Mouse (Mus musculus): Measurements from ENCODE around the gene Slc32a1. TPM values are rescaled to one million over a fixed set of nuclear protein-coding genes. Genes with fewer than 3 reads are reported as not detected.
A peak's percentile ranks its signal among the peaks of the same experiment; 100 is the strongest.

The Slc32a1 gene
- total RNA-seq, 1 experiment: 0.71 TPM

DNA sequence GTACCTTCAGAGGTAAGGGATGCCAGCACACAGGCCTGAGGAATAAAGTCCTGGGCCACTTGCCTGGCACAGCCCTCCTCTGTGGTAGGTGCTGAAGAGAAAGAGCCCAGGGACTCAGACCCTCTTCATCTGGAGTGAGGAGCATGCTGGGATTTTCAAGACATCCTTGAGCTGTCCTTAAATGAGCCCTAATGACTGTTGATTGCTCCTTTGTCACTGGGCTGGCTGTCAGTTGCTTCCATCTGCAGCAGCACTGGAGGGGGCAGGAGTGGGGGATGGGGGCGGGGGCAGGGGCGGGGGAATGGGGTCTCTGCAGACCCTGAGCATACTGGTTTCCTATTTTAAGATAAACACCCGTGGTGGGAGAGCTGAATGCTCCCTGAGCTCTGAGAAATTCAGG lies 10.1 kb upstream of the Slc32a1 start:
- in situ Hi-C loops (cut with MboI; ENCODE audit: low sequenced_read_pairs in 2 of 2, unreplicated experiment in 2 of 2): no loop called here
- no peak overlapping the region for H3K27ac ChIP-seq (ENCODE audit: insufficient read depth, low read depth, low read length, poor library complexity, severe bottlenecking)
- no peak for DNase-seq (ENCODE audit: low read depth, low spot score)
- H3K9me3 ChIP-seq (ENCODE audit: control insufficient read depth, insufficient read depth, low read depth, low read length): no peaks in the 10 kb centered on the region
- H3K9ac ChIP-seq (ENCODE audit: insufficient read depth, low read depth, low read length, poor library complexity, severe bottlenecking): no peak overlapping the region
- H3K4me1 ChIP-seq (ENCODE audit: control insufficient read depth in 2 of 2, insufficient read depth in 2 of 2, low read length in 2 of 2, poor library complexity in 1 of 2): peaks cover 0 to 3% of the 10 kb centered on the region in 2 experiments; a peak in 2 of 4 replicates
- H3K36me3 ChIP-seq (ENCODE audit: control insufficient read depth, insufficient read depth, low read length, poor library complexity, severe bottlenecking): no peaks in the 10 kb centered on the region
- no peak overlapping the region for H3K4me3 ChIP-seq (ENCODE audit: insufficient read depth in 1 of 2, low read depth in 1 of 2, low read length in 2 of 2, poor library complexity in 1 of 2, severe bottlenecking in 1 of 2)
- no peak for TF ChIP-seq ZC3H11A (IDR thresholded peaks at IDR 0.05; ENCODE audit: borderline replicate concordance, low read depth, low read length)
- no peak for TF ChIP-seq MAFK (IDR thresholded peaks at IDR 0.05; ENCODE audit: insufficient read depth, low read depth, low read length)
- TF ChIP-seq ZNF384 (IDR thresholded peaks at IDR 0.05; ENCODE audit: low read depth, low read length): no peak
- TF ChIP-seq CHD2 (IDR thresholded peaks at IDR 0.05; ENCODE audit: low read depth, low read length): no peak
- no peak for TF ChIP-seq HCFC1 (IDR thresholded peaks at IDR 0.05; ENCODE audit: borderline replicate concordance, insufficient read depth, low read length)

DNA sequence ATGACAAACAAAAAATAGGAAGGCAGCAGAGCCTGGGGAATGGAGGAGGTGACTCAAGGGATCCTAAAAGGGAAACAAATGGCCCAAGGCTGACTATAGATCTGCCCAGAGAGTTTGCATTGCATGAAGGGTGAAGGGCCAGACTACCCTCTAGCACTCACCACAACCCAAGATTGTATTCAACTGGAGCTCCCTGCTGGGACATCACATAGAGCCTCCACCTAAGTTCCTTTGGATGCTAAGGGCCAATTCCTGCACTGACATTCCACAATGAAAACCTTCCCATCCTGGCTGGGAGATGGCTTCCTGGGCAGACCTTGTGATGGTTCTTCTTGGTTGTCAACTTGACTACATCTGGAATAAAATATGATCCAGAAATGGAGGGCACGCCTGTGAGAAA lies 9.2 kb upstream of the Slc32a1 start:
- TF ChIP-seq HCFC1 (IDR thresholded peaks at IDR 0.05; ENCODE audit: borderline replicate concordance, insufficient read depth, low read length): no peak
- no peak for TF ChIP-seq MAFK (IDR thresholded peaks at IDR 0.05; ENCODE audit: insufficient read depth, low read depth, low read length)
- no peak for TF ChIP-seq ZC3H11A (IDR thresholded peaks at IDR 0.05; ENCODE audit: borderline replicate concordance, low read depth, low read length)
- TF ChIP-seq ZNF384 (IDR thresholded peaks at IDR 0.05; ENCODE audit: low read depth, low read length): no peak
- no peak for TF ChIP-seq CHD2 (IDR thresholded peaks at IDR 0.05; ENCODE audit: low read depth, low read length)

DNA sequence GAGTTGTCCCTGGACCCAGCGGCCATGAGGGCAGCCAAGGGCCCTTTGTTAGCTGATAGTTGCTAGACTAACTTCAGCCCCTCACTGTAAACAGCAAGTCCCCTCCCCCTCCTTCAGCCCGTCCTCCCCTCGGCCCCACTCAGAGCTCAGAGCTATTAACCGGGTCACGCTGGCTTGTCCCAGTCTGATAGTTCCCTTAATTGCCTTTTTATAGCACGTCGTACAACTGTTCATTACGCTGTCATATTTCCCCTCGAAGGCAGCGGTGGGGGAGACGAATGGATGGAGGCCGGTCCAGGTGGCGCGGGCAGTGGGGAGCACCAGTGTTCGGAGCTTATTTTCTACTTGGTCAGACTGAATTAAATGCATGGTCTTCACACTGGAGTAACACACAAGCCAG lies 7.9 kb upstream of the Slc32a1 start:
- no peak overlapping the region for H3K4me3 ChIP-seq (ENCODE audit: insufficient read depth in 1 of 2, low read depth in 1 of 2, low read length in 2 of 2, poor library complexity in 1 of 2, severe bottlenecking in 1 of 2)
- in situ Hi-C loops (cut with MboI; ENCODE audit: low sequenced_read_pairs in 2 of 2, unreplicated experiment in 2 of 2): no loop called here
- H3K36me3 ChIP-seq (ENCODE audit: control insufficient read depth, insufficient read depth, low read length, poor library complexity, severe bottlenecking): no peaks in the 10 kb centered on the region
- no peak for TF ChIP-seq ZNF384 (IDR thresholded peaks at IDR 0.05; ENCODE audit: low read depth, low read length)
- TF ChIP-seq ZC3H11A (IDR thresholded peaks at IDR 0.05; ENCODE audit: borderline replicate concordance, low read depth, low read length): no peak
- no peak for TF ChIP-seq CHD2 (IDR thresholded peaks at IDR 0.05; ENCODE audit: low read depth, low read length)
- TF ChIP-seq HCFC1 (IDR thresholded peaks at IDR 0.05; ENCODE audit: borderline replicate concordance, insufficient read depth, low read length): no peak
- no peak for TF ChIP-seq MAFK (IDR thresholded peaks at IDR 0.05; ENCODE audit: insufficient read depth, low read depth, low read length)
- no peaks in the 10 kb centered on the region for H3K9me3 ChIP-seq (ENCODE audit: control insufficient read depth, insufficient read depth, low read depth, low read length)
- H3K27ac ChIP-seq (ENCODE audit: insufficient read depth, low read depth, low read length, poor library complexity, severe bottlenecking): no peak overlapping the region
- H3K9ac ChIP-seq (ENCODE audit: insufficient read depth, low read depth, low read length, poor library complexity, severe bottlenecking): no peak overlapping the region
- DNase-seq (ENCODE audit: low read depth, low spot score): no peak
- peaks cover 0 to 3% of the 10 kb centered on the region in 2 experiments; a peak in 2 of 4 replicates for H3K4me1 ChIP-seq (ENCODE audit: control insufficient read depth in 2 of 2, insufficient read depth in 2 of 2, low read length in 2 of 2, poor library complexity in 1 of 2)

More for the DNA sequence above, 9.2 kb upstream of the Slc32a1 start:
- in situ Hi-C loops (cut with MboI; ENCODE audit: low sequenced_read_pairs in 2 of 2, unreplicated experiment in 2 of 2): no loop called here
- Histone ChIP-seq H3K4me1 (ENCODE audit: control insufficient read depth in 2 of 2, insufficient read depth in 2 of 2, low read length in 2 of 2, poor library complexity in 1 of 2) (peaks cover 0 to 3% of the 10 kb centered on the region in 2 experiments; a peak in 2 of 4 replicates), H3K9ac (ENCODE audit: insufficient read depth, low read depth, low read length, poor library complexity, severe bottlenecking) (no peak overlapping the region), H3K4me3 (ENCODE audit: insufficient read depth in 1 of 2, low read depth in 1 of 2, low read length in 2 of 2, poor library complexity in 1 of 2, severe bottlenecking in 1 of 2) (no peak overlapping the region), H3K9me3 (ENCODE audit: control insufficient read depth, insufficient read depth, low read depth, low read length) (no peaks in the 10 kb centered on the region), H3K27ac (ENCODE audit: insufficient read depth, low read depth, low read length, poor library complexity, severe bottlenecking) (no peak overlapping the region), H3K36me3 (ENCODE audit: control insufficient read depth, insufficient read depth, low read length, poor library complexity, severe bottlenecking) (no peaks in the 10 kb centered on the region)
- DNase-seq (ENCODE audit: low read depth, low spot score): no peak

DNA sequence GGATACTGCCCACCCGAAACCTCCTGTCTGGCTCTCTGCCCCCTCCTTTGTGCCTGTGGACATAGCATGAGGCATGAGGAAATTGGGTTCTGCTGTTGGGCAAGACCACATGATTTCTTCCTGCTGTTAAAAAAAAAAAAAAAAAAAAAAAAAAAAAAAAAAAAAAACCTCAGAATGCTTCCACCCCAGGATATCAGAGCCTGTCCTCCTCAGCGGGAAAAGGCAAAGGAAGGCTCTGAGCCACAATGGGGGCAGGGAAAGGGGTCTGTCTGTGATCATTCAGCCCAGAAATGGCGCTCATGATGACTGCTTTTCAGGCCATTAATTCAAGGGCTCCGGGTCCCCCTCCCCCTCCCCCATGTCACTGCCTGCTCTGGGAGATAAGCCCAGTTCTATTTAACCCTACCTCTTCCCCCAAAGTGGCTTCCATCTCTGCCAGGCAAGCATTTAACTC lies 4.0 kb upstream of the Slc32a1 start:
- Histone ChIP-seq H3K36me3 (ENCODE audit: control insufficient read depth, insufficient read depth, low read length, poor library complexity, severe bottlenecking) (no peaks in the 10 kb centered on the region), H3K4me3 (ENCODE audit: insufficient read depth in 1 of 2, low read depth in 1 of 2, low read length in 2 of 2, poor library complexity in 1 of 2, severe bottlenecking in 1 of 2) (no peak overlapping the region), H3K4me1 (ENCODE audit: control insufficient read depth in 2 of 2, insufficient read depth in 2 of 2, low read length in 2 of 2, poor library complexity in 1 of 2) (peaks cover 0 to 6% of the 10 kb centered on the region in 2 experiments; a peak in 1 of 4 replicates), H3K9ac (ENCODE audit: insufficient read depth, low read depth, low read length, poor library complexity, severe bottlenecking) (no peak overlapping the region), H3K9me3 (ENCODE audit: control insufficient read depth, insufficient read depth, low read depth, low read length) (no peaks in the 10 kb centered on the region), H3K27ac (ENCODE audit: insufficient read depth, low read depth, low read length, poor library complexity, severe bottlenecking) (no peak overlapping the region)
- no peak for TF ChIP-seq CHD2 (IDR thresholded peaks at IDR 0.05; ENCODE audit: low read depth, low read length)
- peak; percentile 73 for TF ChIP-seq ZNF384 (IDR thresholded peaks at IDR 0.05; ENCODE audit: low read depth, low read length)
- in situ Hi-C loops (cut with MboI; ENCODE audit: low sequenced_read_pairs in 2 of 2, unreplicated experiment in 2 of 2): no loop called here
- DNase-seq (ENCODE audit: low read depth, low spot score): no peak

DNA sequence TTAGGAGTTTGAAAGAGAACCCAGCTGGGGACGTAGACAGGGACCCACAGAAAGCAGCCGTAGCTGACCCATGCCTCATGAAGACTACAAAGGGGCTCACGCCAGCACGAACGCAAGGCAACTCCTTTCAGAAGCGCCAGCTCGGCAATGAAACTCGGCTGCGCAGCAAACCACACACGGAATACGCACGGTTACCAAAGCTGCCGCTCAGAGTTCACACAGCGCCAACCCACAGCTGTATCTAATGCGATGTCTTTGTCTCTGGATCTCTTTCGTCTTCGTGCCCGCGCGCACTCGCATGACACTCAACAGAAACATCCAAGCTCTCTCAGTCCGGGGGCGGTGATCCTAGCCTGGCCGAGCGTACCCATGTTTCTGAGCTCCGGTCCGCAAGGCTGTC lies 886 bp upstream of the Slc32a1 start:
- TF ChIP-seq HCFC1 (IDR thresholded peaks at IDR 0.05; ENCODE audit: borderline replicate concordance, insufficient read depth, low read length): no peak
- TF ChIP-seq MAFK (IDR thresholded peaks at IDR 0.05; ENCODE audit: insufficient read depth, low read depth, low read length): no peak
- no peak for TF ChIP-seq CHD2 (IDR thresholded peaks at IDR 0.05; ENCODE audit: low read depth, low read length)
- TF ChIP-seq ZNF384 (IDR thresholded peaks at IDR 0.05; ENCODE audit: low read depth, low read length): no peak
- TF ChIP-seq ZC3H11A (IDR thresholded peaks at IDR 0.05; ENCODE audit: borderline replicate concordance, low read depth, low read length): no peak
- in situ Hi-C loops (cut with MboI; ENCODE audit: low sequenced_read_pairs in 2 of 2, unreplicated experiment in 2 of 2): no loop called here
- Histone ChIP-seq H3K4me1 (ENCODE audit: control insufficient read depth in 2 of 2, insufficient read depth in 2 of 2, low read length in 2 of 2, poor library complexity in 1 of 2) (peaks cover 0 to 14% of the 10 kb centered on the region in 2 experiments; a peak in 2 of 4 replicates), H3K9ac (ENCODE audit: insufficient read depth, low read depth, low read length, poor library complexity, severe bottlenecking) (no peak overlapping the region), H3K27ac (ENCODE audit: insufficient read depth, low read depth, low read length, poor library complexity, severe bottlenecking) (no peak overlapping the region), H3K36me3 (ENCODE audit: control insufficient read depth, insufficient read depth, low read length, poor library complexity, severe bottlenecking) (no peaks in the 10 kb centered on the region), H3K9me3 (ENCODE audit: control insufficient read depth, insufficient read depth, low read depth, low read length) (no peaks in the 10 kb centered on the region), H3K4me3 (ENCODE audit: insufficient read depth in 1 of 2, low read depth in 1 of 2, low read length in 2 of 2, poor library complexity in 1 of 2, severe bottlenecking in 1 of 2) (peak overlapping the region in 1 of 2 experiments; percentile 16; a peak in 1 of 4 replicates)
- no peak for DNase-seq (ENCODE audit: low read depth, low spot score)

Measured in ES-E14 (cell line).